8 mouse cellular contexts compared by ENCODE assay signal in the genomic region with DNA sequence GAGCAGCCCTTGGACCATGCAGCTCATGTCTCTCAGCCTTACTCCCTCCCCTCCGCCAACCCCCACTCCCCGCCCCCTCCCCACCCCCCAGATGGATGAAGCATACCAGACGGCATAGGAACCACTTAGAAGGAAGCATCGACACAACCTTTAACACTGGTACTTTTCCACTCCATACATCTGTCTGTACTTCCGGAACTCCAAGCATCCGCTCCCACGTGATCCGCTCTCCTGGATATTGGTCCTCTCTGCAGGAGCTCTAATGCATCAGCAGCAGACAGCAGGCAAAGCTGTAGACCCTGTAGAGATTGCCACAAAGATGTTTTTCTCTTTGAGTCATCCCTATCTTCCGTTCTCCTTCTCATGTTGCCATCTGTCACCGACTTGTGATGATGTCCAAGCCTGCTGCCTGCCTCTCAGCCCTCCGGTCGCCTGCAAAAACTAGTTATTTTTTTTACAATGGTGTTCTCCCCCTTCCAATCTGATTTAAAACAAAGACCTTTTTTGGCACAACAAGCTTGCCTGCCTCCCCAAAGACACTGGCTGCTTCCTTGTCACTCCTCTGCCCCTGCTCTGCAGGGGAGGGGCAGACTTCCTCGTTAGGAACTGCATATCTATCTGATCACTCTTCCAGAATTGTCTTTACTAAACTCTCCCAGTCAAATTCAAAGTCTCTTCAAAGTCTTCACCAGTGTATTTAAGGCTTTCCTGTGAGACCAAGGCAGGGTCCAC.
DNase-seq lines count a peak whose midpoint lies in the region; ATAC-seq and TF ChIP-seq lines count a peak whose summit lies in the region.

No protein-coding gene starts in this region.

- peak; percentile 87 for ATAC-seq in lung, embryonic 16.5 days (ENCODE audit: low read depth)
- peak; percentile 72 for ATAC-seq in hindbrain, embryonic 16.5 days
- no peak for ATAC-seq in midbrain, postnatal 0 days (ENCODE audit: low FRiP score)
- no peak for ATAC-seq in activated CD4-positive, CD25-positive, alpha-beta regulatory T cell, adult 4 months

- H3K4me3 ChIP-seq in lung, embryonic 16.5 days (ENCODE audit: low read length) = 0 out of 2 replicates have a peak overlapping the region, but pooled peaks have one; percentile 0
- peak overlapping the region; percentile 1 for H3K4me3 ChIP-seq in hindbrain, embryonic 16.5 days (ENCODE audit: low read length)
- H3K4me3 ChIP-seq in midbrain, postnatal 0 days (ENCODE audit: low read depth, low read length) = 0 out of 2 replicates have a peak overlapping the region, but pooled peaks have one; percentile 10

- no peak for DNase-seq in lung, postnatal 25 days (ENCODE audit: low spot score)
- DNase-seq in embryo, embryonic 10 days (ENCODE audit: low spot score) = peak; percentile 81
- peak; percentile 40 to 47 for DNase-seq in left cerebral cortex, adult 18-20 months (ENCODE audit: low spot score in 2 of 2)
- DNase-seq in midbrain, postnatal 0 days (ENCODE audit: low spot score) = peak; percentile 65
- no peak for DNase-seq in urinary bladder, adult 2 months (ENCODE audit: low spot score)

- no peaks in the 10 kb centered on the region for H3K27me3 ChIP-seq in lung, embryonic 16.5 days (ENCODE audit: control insufficient read depth, insufficient read depth, low read depth, low read length)
- no peaks in the 10 kb centered on the region for H3K27me3 ChIP-seq in hindbrain, embryonic 16.5 days (replicated peaks; ENCODE audit: control insufficient read depth, insufficient read depth, low read length)
- no peaks in the 10 kb centered on the region for H3K27me3 ChIP-seq in midbrain, postnatal 0 days (ENCODE audit: insufficient read depth, low read length)

- no peaks in the 10 kb centered on the region for H3K9me3 ChIP-seq in lung, embryonic 16.5 days (ENCODE audit: control insufficient read depth, low read length)
- H3K9me3 ChIP-seq in hindbrain, embryonic 16.5 days (ENCODE audit: control insufficient read depth, low read length) = no peaks in the 10 kb centered on the region
- no peaks in the 10 kb centered on the region for H3K9me3 ChIP-seq in midbrain, postnatal 0 days (ENCODE audit: low read length)

- H3K4me2 ChIP-seq in lung, embryonic 16.5 days (ENCODE audit: low read depth, low read length) = peak overlapping the region; percentile 44
- H3K4me2 ChIP-seq in hindbrain, embryonic 16.5 days (ENCODE audit: low read length) = peak overlapping the region; percentile 49
- H3K4me2 ChIP-seq in midbrain, postnatal 0 days (ENCODE audit: low read depth, low read length, poor library complexity, severe bottlenecking) = peak overlapping the region; percentile 32

- H3K4me1 ChIP-seq in lung, embryonic 16.5 days (replicated peaks; ENCODE audit: control insufficient read depth, insufficient read depth, low read length) = no peaks in the 10 kb centered on the region
- H3K4me1 ChIP-seq in hindbrain, embryonic 16.5 days (ENCODE audit: control insufficient read depth, insufficient read depth, low read depth, low read length) = no peaks in the 10 kb centered on the region
- peaks cover 6% of the 10 kb centered on the region; the same call in 1 of the 2 replicates for H3K4me1 ChIP-seq in midbrain, postnatal 0 days (ENCODE audit: insufficient read depth, low read length)

- H3K36me3 ChIP-seq in lung, embryonic 16.5 days (ENCODE audit: control insufficient read depth, insufficient read depth, low read length) = no peaks in the 10 kb centered on the region
- H3K36me3 ChIP-seq in hindbrain, embryonic 16.5 days (ENCODE audit: control insufficient read depth, insufficient read depth, low read length) = no peaks in the 10 kb centered on the region
- no peaks in the 10 kb centered on the region for H3K36me3 ChIP-seq in midbrain, postnatal 0 days (ENCODE audit: insufficient read depth, low read length)

- no peak for TF ChIP-seq CTCF in midbrain, postnatal 0 days (IDR thresholded peaks at IDR 0.05)

- H3K9ac ChIP-seq in lung, embryonic 16.5 days (ENCODE audit: low read length) = no peak overlapping the region
- H3K9ac ChIP-seq in hindbrain, embryonic 16.5 days (ENCODE audit: low read depth, low read length) = no peak overlapping the region; the same call in 1 of the 2 replicates
- no peak overlapping the region for H3K9ac ChIP-seq in midbrain, postnatal 0 days (replicated peaks; ENCODE audit: low read length, poor library complexity, severe bottlenecking)

- H3K27ac ChIP-seq in lung, embryonic 16.5 days (ENCODE audit: low read length) = peak overlapping the region; percentile 1; the same call in 1 of the 2 replicates
- 0 out of 2 replicates have a peak overlapping the region, but pooled peaks have one; percentile 49 for H3K27ac ChIP-seq in hindbrain, embryonic 16.5 days (ENCODE audit: low read depth, low read length)
- no peak overlapping the region for H3K27ac ChIP-seq in midbrain, postnatal 0 days (ENCODE audit: low read depth, low read length)

- WGBS in lung, embryonic 16.5 days = 9% methylated on average over 13 of the region's 13 CpGs
- WGBS in hindbrain, embryonic 16.5 days = 20% methylated on average over 13 of the region's 13 CpGs
- 24% methylated on average over 13 of the region's 13 CpGs for WGBS in midbrain, postnatal 0 days

Comparison
In these comparisons a context has a peak if more than half of its experiments do, and no peak if none do; other contexts are left out.
1. ATAC-seq: peak in lung, embryonic 16.5 days (single experiment) and hindbrain, embryonic 16.5 days (single experiment); none in midbrain, postnatal 0 days (single experiment) and activated CD4-positive, CD25-positive, alpha-beta regulatory T cell, adult 4 months (single experiment).
2. DNase-seq: peak in embryo, embryonic 10 days (single experiment), left cerebral cortex, adult 18-20 months (2 of 2) and midbrain, postnatal 0 days (single experiment); none in lung, postnatal 25 days (single experiment) and urinary bladder, adult 2 months (single experiment).
3. Peak in every context shown above with its lines, with median percentiles within 50 percentile points of each other: H3K4me2 ChIP-seq and H3K4me3 ChIP-seq.